Mouse (Mus musculus) WW6 (cell line): ENCODE measurements around the gene Nek9.

Experiments
- DNase-seq: peaks from one replicate; pipeline ENCODE4 v3.0.0-alpha.2; 2013; ENCODE audit warnings: low read depth, low spot score

The Nek9 gene

DNA sequence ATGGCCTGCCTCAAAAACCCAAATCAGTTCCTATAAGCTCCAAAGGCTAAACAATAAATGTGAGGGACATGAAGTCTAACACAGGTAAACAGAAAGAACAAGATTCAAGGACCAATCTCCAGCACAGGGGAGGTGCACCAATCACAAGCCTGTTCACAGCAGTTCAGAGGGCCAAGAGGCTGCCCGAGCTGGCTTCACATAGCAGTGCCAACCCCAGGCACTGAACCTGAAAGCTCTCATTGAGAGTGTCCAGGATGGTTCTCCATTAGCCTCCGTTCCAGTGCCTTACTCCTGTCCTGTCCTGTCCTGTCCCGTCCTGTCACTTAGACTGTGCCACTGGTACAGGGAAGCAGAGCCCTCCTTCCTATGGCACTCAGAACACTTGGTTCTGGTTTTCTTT lies 8.0 kb upstream of the Nek9 start:
- DNase-seq: no peak

DNA sequence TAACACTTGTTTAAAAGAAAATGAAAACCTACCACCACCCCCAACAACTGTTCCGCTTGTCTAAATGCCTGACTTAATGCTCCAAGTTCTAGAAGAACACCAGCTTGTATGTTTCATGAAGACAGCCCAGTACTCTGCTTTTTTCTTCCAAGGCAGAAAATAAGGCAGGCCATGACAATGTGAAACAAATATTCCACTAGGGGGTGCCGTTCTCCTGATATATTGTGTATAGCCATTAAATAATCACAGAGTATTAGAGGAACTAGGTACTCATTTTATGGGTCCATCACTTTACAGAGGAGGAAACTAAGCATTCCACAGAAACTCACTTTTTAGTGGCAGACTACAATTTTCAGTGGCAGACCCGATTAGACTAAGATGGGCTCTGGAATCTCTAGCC lies 7.2 kb upstream of the Nek9 start:
- DNase-seq: no peak

DNA sequence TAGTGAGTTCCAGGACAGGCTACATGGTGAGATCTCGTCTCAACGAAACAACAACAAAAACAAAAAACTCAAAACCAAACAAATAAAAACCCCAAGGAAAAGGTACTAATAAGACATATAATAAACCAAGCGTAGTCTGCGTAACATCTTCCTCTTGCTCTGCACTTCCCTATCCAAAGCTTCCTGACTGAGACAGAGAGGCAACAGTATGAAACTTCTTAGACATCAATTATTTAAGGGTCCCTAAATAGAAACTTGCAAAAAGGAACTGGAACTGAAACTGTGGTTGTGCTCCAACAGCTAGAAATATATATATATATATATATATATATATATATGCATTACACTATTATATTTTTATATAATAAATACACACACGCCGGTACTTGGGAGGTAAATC lies 6.4 kb upstream of the Nek9 start:
- no peak for DNase-seq

DNA sequence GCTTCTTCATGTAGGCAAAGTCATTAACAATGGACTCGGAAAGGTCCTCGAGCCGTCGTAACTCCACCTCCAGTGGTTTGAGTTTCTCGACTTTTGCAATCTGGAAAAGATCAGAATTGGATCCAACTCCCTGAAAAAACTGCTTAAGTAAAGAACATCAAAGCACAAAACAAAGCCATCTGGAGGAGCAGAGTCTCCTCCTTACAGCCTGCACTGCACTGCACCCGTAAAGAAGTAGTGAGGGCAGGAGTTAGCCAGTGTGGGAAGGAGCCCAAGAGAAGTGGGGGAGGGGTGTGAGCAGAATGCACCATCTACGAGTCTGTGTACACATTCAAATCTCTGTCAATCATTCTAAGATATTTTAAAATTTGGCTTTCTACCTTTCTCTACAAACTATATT lies 5.1 kb upstream of the Nek9 start:
- DNase-seq: no peak

DNA sequence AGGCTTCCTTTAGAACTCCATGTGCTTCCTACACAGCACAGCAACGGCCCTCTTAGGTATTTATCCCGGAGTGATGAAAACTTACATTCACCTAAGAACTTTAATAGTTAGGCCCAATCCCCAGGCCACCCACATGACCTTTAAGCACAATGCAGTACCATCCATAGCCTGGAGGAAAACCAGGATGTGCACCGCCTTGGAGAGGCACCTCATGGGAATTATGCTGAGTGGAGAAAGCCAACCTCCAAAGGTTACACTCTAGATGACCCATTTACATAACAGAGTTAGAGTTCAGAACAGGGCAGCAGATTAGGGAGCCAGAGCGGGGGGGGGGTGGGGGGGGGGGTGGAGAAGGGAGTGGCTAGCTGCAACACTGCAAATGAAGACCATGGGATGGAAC lies 3.1 kb upstream of the Nek9 start:
- DNase-seq: no peak

DNA sequence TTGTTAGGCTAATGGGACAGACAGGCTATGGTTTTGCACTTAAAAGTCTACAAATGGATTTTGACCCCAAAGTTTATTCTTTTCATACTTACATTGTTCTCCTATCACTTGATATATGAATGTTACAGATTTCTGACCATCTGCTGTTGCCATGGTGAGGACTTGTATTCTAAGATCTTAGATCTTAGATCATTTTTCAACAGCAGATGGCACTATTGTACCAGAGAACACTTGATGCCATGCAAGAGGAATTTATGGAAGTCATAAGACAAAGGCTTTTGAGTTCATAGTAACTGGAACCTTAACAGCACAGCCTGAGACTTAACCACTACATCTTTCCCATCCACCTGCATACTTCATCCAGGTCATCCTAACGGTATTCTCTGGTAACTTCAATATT lies 2.0 kb upstream of the Nek9 start:
- no peak for DNase-seq

DNA sequence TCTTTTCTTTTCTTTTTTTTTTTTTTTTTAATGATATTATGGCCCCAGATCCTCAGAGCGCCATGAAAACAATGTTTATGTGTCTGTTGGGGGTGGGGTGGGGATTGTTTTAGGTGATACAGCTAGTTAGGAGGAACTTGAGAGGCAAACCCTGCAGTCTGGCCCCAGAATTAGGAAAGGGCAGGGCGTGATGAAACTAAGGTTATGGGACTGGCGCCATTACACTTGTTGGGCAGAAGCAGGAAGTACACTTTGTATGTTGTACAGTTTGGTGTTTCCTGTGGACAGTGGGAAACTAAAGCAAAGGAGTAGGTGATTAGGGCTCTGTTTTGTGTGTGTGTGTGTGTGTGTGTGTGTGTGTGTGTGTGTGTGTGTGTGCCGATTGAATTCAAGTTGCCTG lies 785 bp upstream of the Nek9 start:
- no peak for DNase-seq

DNA sequence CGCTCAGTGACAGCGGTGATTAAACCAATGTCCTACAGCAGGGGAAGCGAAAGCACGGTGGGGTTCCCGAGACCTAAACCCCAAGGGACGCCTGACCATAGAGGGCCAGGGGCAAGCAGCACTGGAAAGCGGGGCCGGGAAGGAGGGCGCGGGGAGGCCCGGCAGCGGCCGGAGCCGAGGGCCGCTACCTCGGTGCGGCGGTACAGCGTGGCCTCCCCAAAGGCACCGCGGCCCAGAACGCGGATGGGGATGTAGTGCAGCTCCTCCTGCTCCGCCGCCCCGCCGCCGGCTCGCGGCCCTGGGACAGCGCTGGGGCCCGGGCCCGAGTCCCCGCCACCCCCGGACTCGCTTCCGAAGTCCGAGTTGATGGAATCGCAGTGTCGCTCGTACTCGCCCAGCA lies 347 bp downstream of the Nek9 start:
- DNase-seq: no peak

DNA sequence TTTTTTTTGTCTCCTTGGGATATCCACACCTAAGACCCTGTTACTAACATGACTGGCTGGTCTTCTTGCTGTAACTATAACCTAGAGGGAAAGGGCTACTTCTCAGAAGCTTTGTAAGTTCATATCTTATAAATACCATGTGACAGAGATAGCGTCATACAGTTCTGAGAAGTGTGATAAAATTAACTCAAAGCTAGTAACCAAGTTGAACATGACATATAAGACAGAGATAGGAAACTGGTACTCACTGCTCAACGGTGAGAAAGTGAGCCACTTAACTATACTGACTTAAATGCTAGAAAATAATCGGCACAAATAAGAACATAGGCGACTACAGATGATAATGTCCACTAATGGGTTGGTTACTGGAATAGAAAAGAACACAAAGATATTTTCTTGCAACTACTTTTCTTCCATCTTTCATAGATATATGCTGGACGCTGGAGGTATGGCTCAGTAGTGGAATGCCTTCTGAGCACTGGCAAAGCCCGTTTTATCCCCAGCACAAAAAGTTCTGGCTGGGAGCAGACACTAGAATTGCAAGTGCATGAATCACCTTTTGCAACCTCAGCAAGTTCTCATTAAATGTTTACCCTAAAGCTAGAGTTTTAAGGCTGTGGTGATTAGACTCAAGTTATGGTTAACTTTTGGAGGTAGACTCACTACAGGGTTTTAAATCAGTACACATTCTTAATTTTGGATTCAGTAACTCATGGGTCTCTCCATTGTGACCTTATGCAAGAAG lies 1.4 kb downstream of the Nek9 start:
- no peak for DNase-seq

DNA sequence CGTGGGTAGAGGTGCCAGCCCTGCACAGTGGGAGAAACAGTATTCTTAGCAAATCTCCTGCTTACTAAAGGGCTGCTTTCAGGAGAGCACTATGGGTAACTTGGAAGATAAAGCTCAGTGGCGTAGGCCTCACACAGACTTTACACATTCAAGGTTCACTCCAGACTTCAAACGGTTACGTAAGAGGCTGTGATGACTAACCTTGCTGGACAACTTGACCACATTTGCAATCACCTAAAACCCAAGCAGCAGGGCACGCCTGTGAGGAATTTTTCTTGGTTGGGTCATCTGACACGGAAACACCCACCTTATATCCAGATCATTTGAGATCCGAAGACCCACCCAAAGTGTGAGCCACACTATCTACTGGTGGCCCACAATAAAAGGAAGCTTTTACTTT lies 9.0 kb downstream of the Nek9 start:
- DNase-seq: no peak

DNA sequence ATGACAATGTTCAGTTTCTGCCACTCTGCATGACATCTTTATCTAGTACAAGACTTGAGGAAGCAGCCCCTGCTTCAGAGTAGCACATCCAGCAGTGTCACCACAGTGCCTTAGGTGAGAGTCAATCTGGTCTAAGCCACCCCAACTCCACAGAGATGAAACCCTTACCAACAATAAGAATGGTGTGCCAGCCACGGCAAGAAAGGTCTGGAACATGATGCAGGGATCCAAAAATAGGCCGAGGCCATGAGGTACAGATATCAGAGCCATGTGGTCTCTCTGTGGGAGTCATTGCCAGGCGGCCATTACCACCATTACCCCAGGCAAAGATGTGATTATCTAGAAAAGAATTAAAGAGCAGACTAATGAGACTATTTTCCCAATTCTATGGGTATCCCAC lies 30.5 kb downstream of the Nek9 start:
- no peak for DNase-seq

DNA sequence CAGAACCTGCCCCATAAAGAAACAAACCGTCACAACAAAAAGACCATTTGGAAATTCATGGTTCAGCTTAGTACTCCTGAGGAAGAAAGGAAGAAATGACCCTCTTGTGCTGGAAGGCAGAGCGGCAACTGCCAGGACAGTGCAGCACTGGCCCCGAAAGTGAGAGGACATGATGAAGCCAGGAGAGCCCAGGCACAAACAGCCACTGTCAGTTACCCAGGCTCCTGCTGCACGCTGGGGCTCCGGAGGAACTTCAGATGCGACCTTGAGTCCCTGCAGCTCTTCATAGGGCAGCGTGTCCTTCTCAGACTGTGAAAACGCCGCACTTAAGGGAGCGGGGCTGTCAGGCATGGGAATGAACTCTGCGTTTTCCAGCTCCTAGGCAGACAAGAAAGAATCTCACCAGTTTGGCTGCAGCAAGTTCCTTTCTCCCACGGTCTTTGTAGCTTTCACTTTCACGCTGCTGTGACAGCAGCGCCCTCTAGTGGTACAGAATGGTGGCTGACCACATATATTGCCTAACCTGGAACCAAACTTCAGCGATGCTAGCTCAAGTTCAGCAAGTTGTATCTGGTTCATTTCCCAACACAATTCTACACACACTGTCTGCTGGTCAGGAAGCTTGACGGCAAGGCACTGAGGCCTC lies 33.8 kb downstream of the Nek9 start:
- DNase-seq: peak; percentile 62

DNA sequence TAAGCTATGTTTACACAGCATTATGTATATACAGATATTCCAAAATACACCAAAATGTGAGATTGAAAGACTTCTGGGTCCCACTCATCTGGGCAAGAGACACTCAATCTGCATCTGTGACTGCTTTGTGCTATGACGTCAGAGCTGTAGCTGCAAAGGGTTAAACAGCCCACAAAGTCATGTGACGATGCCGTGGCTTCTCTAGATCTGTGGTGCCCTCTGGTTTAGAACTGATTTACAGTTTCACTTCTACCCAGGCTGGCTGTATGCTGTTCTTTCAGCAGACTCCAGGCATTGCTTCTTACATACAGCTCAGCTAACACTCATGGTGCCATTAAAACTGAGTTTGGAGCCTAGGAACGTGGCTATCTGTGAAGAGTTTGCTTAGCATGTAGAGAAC lies 34.4 kb downstream of the Nek9 start:
- no peak for DNase-seq

DNA sequence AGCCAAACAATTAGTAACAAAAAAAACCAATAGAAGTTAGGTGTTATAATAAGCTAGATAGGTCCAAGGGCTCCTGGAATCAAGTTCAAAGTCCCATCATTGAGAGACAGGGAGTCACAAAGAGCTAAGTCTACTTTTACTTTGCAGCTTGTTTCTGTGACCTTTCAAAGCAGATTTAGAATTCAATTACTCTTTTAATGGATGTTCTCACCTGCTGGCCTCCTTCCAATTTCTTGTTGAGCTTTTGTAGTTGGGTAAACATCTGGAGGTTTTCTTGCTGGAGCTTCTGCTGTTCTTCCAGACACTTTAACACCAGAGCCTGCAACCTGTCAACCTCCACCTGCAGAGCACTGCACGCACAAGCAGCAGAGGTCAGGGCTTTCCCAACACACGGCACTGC lies 35.9 kb downstream of the Nek9 start:
- DNase-seq: no peak

DNA sequence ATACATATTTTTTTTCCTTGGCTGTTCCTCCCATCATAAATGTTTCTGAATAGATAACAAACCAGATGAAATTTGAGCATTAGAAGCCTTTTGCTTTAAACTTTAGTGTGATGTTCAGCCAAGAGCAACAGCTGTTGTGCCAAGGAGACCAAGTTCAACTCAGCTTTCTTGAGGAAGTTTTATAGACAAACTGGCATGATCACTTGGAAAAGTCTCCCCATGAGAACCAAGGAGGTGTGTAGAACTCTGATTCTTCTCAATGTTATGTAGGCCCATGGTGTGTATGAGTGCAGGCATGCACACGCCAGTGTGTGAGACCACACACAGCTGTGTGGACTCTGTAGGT lies 40.4 kb downstream of the Nek9 start:
- DNase-seq: no peak

DNA sequence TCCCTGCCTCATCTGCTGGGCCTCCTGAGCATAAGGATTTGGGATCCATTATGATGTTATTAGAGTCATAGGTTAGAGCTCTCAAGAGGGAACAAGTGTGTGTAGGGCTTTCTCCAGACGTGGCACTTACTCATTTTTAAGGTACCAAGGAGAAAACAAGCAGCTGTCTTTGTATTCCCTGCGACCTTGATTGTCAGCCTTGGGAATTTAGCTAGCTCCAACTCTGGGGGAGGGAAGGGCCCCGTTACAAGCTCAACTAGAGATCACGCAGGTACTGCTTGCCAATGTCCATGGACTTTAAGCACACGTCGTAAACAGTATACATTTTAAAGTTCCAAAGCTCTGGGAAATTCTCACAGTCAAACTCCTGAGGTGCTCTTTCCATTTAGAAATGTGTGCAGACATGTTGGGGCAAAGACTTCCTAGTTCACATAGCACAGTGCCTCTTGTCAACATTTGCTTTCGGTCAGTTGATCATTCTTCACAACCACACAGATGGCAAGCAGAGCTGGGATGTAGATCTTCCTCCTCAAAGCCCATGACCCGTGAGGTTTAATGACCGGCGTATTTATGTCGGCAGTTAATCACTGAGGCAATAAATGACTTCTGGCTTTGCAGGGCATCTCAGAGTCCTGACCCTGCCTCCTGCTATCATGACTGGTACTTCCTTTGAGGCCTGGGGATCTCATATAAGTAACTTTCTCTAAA lies 40.9 kb downstream of the Nek9 start:
- no peak for DNase-seq

DNA sequence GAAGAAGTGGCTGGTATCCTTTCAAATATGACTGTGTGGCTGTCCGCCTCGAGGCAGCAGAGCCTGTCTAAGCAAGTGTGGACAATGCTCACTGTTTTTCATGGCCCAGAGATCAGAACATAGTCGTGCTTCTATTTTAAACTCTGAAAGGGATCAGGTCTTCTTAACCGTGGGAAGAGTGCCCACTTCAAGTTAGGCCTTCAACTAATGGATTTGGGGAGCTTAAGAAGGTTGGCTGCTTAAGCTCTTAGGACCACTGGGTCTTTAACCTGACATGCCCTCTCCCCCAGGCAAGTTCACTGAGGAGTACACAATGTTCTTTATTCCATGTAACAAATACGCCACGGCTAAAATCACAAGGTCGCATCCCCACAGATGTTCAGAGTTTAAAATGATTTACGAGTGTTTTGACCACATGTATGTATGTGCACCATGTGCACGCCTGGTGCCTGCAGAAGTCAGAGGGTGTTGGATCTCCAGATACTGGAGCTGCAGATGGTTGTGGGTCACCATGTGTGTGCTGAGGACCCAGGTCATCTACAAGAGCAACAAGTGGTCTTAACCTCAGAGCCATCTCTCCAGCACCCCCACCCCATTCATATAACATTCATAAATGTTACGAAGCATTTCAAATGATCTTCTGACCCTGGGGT lies 41.7 kb downstream of the Nek9 start:
- no peak for DNase-seq

DNA sequence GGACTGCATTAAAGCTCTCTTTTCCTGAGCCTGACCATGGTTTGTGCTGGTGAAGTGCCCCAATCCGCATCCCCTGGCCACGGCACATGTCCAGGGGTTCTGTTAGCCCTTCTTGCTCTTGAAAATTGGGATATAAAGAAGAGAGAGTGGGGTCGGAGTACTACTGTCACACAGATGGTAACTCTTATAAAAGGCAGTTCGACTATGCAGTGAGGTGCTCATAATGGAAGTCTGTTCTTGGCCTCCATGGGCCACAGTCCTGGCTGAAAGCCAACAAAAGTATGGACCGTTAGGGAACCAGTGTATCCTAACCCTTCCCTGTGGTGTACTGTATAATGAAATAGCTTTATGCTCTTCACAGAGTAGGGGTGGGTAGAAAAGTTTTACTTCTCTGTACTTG lies 42.2 kb downstream of the Nek9 start:
- no peak for DNase-seq

DNA sequence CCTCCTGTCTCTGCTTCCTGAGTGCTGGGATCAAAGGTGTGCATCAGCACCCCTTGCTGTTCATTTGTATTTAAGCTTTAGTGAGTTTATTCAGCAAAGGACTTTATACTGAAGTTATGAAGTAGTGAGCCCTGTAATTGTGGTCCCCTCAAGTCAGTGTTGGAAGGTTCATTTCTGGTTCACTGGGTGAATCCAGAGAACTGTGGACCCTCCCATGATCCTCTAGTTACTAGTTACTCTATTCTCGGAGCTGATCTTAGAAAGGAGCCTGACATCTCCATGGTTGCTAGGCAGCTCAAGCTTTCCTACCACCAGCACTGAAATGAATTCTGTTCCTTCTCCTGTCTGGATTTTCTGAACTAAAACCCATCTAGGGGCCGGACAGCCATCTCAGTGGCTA lies 43.7 kb downstream of the Nek9 start:
- no peak for DNase-seq

DNA sequence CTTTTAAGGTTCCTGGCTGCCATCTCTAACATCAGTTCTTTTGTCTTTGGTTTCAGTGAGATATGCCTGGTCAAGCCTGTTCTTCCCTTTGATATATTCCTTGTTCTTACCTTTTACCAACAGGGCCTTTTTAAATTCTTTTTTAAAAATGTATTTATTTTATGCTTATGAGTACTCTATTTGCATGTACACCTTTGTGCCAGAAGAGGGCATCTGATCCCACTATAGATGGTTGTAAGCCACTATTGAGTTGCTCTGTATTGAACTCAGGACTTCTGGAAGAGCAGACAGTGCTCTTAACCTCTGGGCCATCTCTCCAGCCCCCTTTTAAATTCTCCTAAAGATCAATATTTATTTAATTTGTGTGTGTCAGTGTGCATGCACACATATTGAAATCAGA lies 46.3 kb downstream of the Nek9 start:
- no peak for DNase-seq

DNA sequence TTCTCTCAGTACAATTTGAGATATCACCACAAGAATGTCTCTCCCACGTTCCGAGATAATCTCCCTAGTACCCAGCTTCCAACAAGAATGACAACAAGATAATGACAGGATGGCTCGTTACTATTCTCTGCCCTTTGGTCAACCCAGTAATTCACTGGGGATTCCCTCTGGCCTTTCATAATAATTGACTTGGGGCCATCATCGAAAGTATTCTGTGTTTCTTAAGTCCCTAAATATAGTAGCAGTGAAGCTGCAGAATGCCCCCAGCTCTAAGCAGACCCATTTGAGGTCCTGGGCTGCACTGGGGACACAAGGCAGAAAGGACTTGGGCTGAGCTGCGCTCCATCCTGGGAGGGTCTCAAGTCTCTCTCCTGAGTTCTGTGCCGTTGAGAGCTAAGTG lies 46.9 kb downstream of the Nek9 start:
- DNase-seq: no peak

DNA sequence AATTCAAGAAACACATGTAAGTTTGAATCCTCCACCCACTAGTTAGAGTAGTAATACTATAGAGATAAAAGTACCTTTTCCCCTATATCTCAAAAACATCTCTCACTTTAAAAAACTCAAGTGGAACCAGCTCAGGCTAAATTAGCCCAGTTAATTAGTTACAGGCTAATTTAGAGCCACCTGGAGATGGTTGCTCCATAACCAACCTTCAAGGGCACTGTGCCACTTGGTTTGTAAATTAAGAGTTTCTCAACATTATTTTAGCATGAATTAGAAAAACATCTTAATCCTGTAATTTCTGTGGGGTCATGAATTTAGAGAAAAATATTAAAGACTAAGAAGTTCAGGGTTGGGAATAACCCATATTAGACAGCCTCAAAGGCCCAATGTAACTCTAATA lies 47.6 kb downstream of the Nek9 start:
- DNase-seq: no peak

DNA sequence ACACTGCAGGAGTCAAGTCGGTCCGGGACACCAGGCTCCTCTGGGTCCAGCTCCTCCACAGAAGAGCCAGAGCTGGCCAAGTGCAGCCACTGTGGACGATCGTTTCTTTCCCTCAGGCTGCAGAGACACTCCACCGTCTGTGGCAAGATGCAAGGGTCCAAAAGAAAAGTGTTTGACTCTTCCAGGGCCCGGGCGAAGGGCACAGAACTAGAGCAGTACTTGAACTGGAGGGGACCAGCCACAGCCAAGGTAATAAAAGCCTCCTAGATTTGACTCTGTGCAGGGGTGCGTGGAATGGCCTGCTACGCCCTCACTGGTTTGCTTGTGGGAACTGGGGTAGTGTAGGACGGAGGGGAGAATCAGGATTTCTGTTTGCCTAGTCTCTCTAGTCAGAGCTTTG lies 48.5 kb downstream of the Nek9 start:
- no peak for DNase-seq
